Mouse (Mus musculus) cerebellum, postnatal 14 days (tissue): ENCODE data around the gene Ppp1r32.

Source experiments
- DNase-seq, 2 experiments: peaks; one replicate each; pipeline ENCODE4 v3.0.0; 2021; ENCODE audit warnings: mixed read lengths in 2 of 2

Ppp1r32 gene

GRCm38 (mm10) chr19:10456752-10457483, 25.8 kb downstream of the Ppp1r32 start, which contains the start of gene Lrrc10b:
Gene Lrrc10b (minus strand): TSS chr19:10457473.
- DNase-seq: peak; percentile 33 to 44

GRCm38 (mm10) chr19:10455437-10455806, 27.3 kb downstream of the Ppp1r32 start:
- no peak for DNase-seq

GRCm38 (mm10) chr19:10454718-10455436, 27.9 kb downstream of the Ppp1r32 start:
- no peak for DNase-seq

- peak; percentile 85 to 87 for DNase-seq
Measured at GRCm38 (mm10) chr19:10449708-10450107, 33.0 kb downstream of the Ppp1r32 start.

- DNase-seq: no peak
Measured at GRCm38 (mm10) chr19:10449190-10449589, 33.5 kb downstream of the Ppp1r32 start.

- DNase-seq: no peak
Measured at GRCm38 (mm10) chr19:10448275-10448674, 34.5 kb downstream of the Ppp1r32 start.

- DNase-seq: no peak
Measured at GRCm38 (mm10) chr19:10444685-10445369, 37.9 kb downstream of the Ppp1r32 start.

GRCm38 (mm10) chr19:10437521-10437920, 45.2 kb downstream of the Ppp1r32 start:
- peak in 1 of 2 experiments; percentile 41 for DNase-seq

- DNase-seq: no peak
Measured at GRCm38 (mm10) chr19:10436726-10437125, 46.0 kb downstream of the Ppp1r32 start.

- peak; percentile 86 to 90 for DNase-seq
Measured at GRCm38 (mm10) chr19:10435908-10436307, 46.8 kb downstream of the Ppp1r32 start.

GRCm38 (mm10) chr19:10434927-10435326, 47.8 kb downstream of the Ppp1r32 start:
- DNase-seq: no peak

GRCm38 (mm10) chr19:10433879-10434540, 48.7 kb downstream of the Ppp1r32 start:
- DNase-seq: peak; percentile 64 to 75

- no peak for DNase-seq
Measured at GRCm38 (mm10) chr19:10433225-10433624, 49.5 kb downstream of the Ppp1r32 start.

GRCm38 (mm10) chr19:10431841-10432240, 50.9 kb downstream of the Ppp1r32 start:
- peak in 1 of 2 experiments; percentile 68 for DNase-seq

GRCm38 (mm10) chr19:10431410-10431809, 51.3 kb downstream of the Ppp1r32 start:
- DNase-seq: no peak

GRCm38 (mm10) chr19:10429371-10429770, 53.4 kb downstream of the Ppp1r32 start:
- DNase-seq: no peak

GRCm38 (mm10) chr19:10427431-10427830, 55.3 kb downstream of the Ppp1r32 start:
- DNase-seq: no peak

GRCm38 (mm10) chr19:10426793-10427192, 55.9 kb downstream of the Ppp1r32 start:
- no peak for DNase-seq

GRCm38 (mm10) chr19:10426312-10426711, 56.4 kb downstream of the Ppp1r32 start:
- no peak for DNase-seq

GRCm38 (mm10) chr19:10425484-10426270, 57.1 kb downstream of the Ppp1r32 start:
- DNase-seq: no peak

GRCm38 (mm10) chr19:10424751-10425150, 58.0 kb downstream of the Ppp1r32 start:
- no peak for DNase-seq
